Mouse (Mus musculus): ENCODE measurements at regions not wholly inside any gene's neighbourhood (a gene's known extent, or its start where the extent isn't known, plus 50 kb on each side); places are given as distances from the start of the nearest gene placed in this dataset.

DNA sequence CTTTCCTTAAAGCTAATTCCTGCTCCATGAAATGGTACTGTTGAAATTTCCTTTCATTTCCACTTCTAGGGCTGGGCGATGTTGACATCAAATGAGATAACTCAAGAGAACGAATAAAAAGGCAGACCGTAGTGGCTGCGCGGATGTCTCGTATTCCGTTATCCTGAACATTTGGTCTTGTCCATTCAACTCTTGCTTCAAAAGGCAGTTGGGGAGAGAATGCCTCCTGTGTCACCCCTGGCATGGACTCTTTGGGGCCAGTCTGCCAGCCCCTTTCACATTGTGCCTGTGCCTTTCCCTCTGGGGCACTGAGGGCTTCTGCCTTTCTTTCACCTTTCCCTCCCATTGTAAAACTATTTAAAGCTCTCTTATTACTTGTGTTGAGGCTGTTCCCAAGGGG is 152.0 kb upstream of the Lrfn2 start:
- no peaks in the 10 kb centered on the region for H3K79me2 ChIP-seq (ENCODE audit: control insufficient read depth, insufficient read depth)
- H3K36me3 ChIP-seq (ENCODE audit: control insufficient read depth, insufficient read depth): no peaks in the 10 kb centered on the region
- no peaks in the 10 kb centered on the region for H3K27me3 ChIP-seq (ENCODE audit: control insufficient read depth, insufficient read depth, insufficient read length)
- no peak overlapping the region for H3ac ChIP-seq (ENCODE audit: control insufficient read depth, insufficient read length)
- TF ChIP-seq POLR2A (IDR thresholded peaks at IDR 0.05; ENCODE audit: insufficient read length, low read depth) (no peak), TCF12 (IDR thresholded peaks at IDR 0.05; ENCODE audit: insufficient read depth, poor library complexity, severe bottlenecking) (no peak), CEBPB (IDR thresholded peaks at IDR 0.05; ENCODE audit: insufficient read depth, poor library complexity, severe bottlenecking) (no peak), REST (IDR thresholded peaks at IDR 0.05; ENCODE audit: insufficient read depth, insufficient read length) (no peak), USF1 (IDR thresholded peaks at IDR 0.05; ENCODE audit: low read depth) (no peak), E2F4 (IDR thresholded peaks at IDR 0.05; ENCODE audit: insufficient read depth) (no peak), MAX (IDR thresholded peaks at IDR 0.05; ENCODE audit: low read depth) (no peak), TCF3 (IDR thresholded peaks at IDR 0.05; ENCODE audit: insufficient read length, low read depth) (no peak), MYOD1 (IDR thresholded peaks at IDR 0.05; ENCODE audit: control insufficient read depth in 1 of 3, insufficient read length in 2 of 3, low read depth in 2 of 3) (no peak), MYOG (IDR thresholded peaks at IDR 0.05; ENCODE audit: control insufficient read depth in 1 of 3, insufficient read depth in 1 of 3, insufficient read length in 2 of 3, low read depth in 2 of 3) (no peak), SRF (IDR thresholded peaks at IDR 0.05; ENCODE audit: control insufficient read depth, insufficient read length, low read depth) (no peak), POLR2AphosphoS2 (IDR thresholded peaks at IDR 0.05; ENCODE audit: insufficient read length, low read depth) (no peak)
- no peak overlapping the region for H3K4me3 ChIP-seq
- H3K4me2 ChIP-seq (ENCODE audit: low read depth): no peak overlapping the region

DNA sequence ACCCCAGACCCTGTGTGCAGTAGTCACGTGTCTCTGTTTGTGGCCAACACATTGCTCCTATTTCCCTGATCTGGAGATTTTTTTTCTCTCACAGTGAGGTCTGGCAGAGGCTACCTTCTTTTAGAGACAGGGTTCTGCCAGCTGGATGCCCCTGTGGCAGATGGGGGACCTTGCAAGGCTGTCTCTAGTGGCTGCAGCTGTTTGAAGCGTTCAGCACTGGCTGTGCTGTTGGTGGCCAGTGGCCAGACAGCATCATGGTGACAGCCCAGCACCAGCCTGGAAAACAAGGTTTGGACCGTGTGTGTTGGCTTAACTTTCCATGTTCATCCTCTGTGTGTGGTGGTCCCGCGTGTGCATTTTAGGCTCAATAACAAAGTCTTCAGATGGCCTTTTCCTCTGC is 147.8 kb upstream of the Lrfn2 start:
- TF ChIP-seq MAX (IDR thresholded peaks at IDR 0.05; ENCODE audit: low read depth) (no peak), MYOG (IDR thresholded peaks at IDR 0.05; ENCODE audit: control insufficient read depth in 1 of 3, insufficient read depth in 1 of 3, insufficient read length in 2 of 3, low read depth in 2 of 3) (no peak), POLR2A (IDR thresholded peaks at IDR 0.05; ENCODE audit: insufficient read length, low read depth) (no peak)
- no peaks in the 10 kb centered on the region for H3K79me2 ChIP-seq (ENCODE audit: control insufficient read depth, insufficient read depth)
- H3K4me2 ChIP-seq (ENCODE audit: low read depth): no peak overlapping the region
- H3K4me3 ChIP-seq: no peak overlapping the region
- no peak overlapping the region for H3ac ChIP-seq (ENCODE audit: control insufficient read depth, insufficient read length)
- no peaks in the 10 kb centered on the region for H3K36me3 ChIP-seq (ENCODE audit: control insufficient read depth, insufficient read depth)
- no peaks in the 10 kb centered on the region for H3K27me3 ChIP-seq (ENCODE audit: control insufficient read depth, insufficient read depth, insufficient read length)

DNA sequence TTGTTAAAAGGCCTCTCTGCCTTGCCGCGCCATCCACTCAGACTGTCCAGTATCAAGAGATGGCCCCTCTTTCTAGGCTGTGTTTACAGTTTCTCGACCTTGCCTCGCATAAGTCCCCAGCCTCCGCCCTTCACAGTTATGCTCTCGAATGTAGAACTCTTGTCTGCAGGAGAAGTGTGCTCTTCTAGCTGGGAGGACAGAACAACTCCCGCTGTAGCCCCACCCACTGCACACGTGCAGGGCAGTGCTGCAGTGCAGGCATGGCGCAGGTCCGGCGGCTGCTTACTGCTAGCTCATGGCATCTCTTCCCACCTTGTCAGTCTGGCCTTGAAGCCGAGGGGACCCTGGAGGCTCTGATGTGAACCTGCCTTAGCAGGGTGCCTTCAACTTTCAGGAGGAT is 145.7 kb upstream of the Lrfn2 start:
- H3K27me3 ChIP-seq (ENCODE audit: control insufficient read depth, insufficient read depth, insufficient read length): no peaks in the 10 kb centered on the region
- H3K4me2 ChIP-seq (ENCODE audit: low read depth): no peak overlapping the region
- H3K36me3 ChIP-seq (ENCODE audit: control insufficient read depth, insufficient read depth): no peaks in the 10 kb centered on the region
- H3K79me2 ChIP-seq (ENCODE audit: control insufficient read depth, insufficient read depth): no peaks in the 10 kb centered on the region
- H3ac ChIP-seq (ENCODE audit: control insufficient read depth, insufficient read length): no peak overlapping the region
- TF ChIP-seq POLR2AphosphoS2 (IDR thresholded peaks at IDR 0.05; ENCODE audit: insufficient read length, low read depth): no peak
- TF ChIP-seq POLR2A (IDR thresholded peaks at IDR 0.05; ENCODE audit: insufficient read length, low read depth): no peak
- no peak for TF ChIP-seq MYOD1 (IDR thresholded peaks at IDR 0.05; ENCODE audit: control insufficient read depth in 1 of 3, insufficient read length in 2 of 3, low read depth in 2 of 3)
- no peak for TF ChIP-seq TCF3 (IDR thresholded peaks at IDR 0.05; ENCODE audit: insufficient read length, low read depth)
- no peak overlapping the region for H3K4me3 ChIP-seq

DNA sequence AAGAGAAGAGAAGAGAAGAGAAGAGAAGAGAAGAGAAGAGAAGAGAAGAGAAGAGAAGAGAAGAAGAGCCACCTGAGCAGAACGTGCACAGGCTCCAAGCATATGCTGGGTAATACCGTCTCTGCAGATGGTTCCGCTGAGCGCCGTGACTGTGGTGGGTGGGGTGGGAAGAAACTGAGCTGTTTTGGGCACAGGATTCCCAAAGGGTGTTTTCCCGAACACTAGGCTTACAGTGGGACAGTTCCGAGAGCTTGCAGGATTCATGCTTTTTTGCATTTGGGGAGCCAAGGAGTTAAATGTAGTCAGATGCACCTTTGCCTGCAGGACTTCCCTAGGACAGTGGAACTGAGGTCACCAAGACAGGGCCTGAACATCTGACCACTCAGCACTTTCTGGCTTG is 142.3 kb upstream of the Lrfn2 start:
- Histone ChIP-seq H3K36me3 (ENCODE audit: control insufficient read depth, insufficient read depth) (no peaks in the 10 kb centered on the region), H3K79me2 (ENCODE audit: control insufficient read depth, insufficient read depth) (no peaks in the 10 kb centered on the region), H3K27me3 (ENCODE audit: control insufficient read depth, insufficient read depth, insufficient read length) (no peaks in the 10 kb centered on the region), H3K4me2 (ENCODE audit: low read depth) (no peak overlapping the region), H3K4me3 (no peak overlapping the region), H3ac (ENCODE audit: control insufficient read depth, insufficient read length) (no peak overlapping the region)
- TF ChIP-seq USF1 (IDR thresholded peaks at IDR 0.05; ENCODE audit: low read depth) (no peak), POLR2A (IDR thresholded peaks at IDR 0.05; ENCODE audit: insufficient read length, low read depth) (no peak), CEBPB (IDR thresholded peaks at IDR 0.05; ENCODE audit: insufficient read depth, poor library complexity, severe bottlenecking) (no peak), POLR2AphosphoS2 (IDR thresholded peaks at IDR 0.05; ENCODE audit: insufficient read length, low read depth) (no peak), E2F4 (IDR thresholded peaks at IDR 0.05; ENCODE audit: insufficient read depth) (no peak), MAX (IDR thresholded peaks at IDR 0.05; ENCODE audit: low read depth) (no peak), MYOG (IDR thresholded peaks at IDR 0.05; ENCODE audit: control insufficient read depth in 1 of 3, insufficient read depth in 1 of 3, insufficient read length in 2 of 3, low read depth in 2 of 3) (no peak), TCF12 (IDR thresholded peaks at IDR 0.05; ENCODE audit: insufficient read depth, poor library complexity, severe bottlenecking) (no peak)

DNA sequence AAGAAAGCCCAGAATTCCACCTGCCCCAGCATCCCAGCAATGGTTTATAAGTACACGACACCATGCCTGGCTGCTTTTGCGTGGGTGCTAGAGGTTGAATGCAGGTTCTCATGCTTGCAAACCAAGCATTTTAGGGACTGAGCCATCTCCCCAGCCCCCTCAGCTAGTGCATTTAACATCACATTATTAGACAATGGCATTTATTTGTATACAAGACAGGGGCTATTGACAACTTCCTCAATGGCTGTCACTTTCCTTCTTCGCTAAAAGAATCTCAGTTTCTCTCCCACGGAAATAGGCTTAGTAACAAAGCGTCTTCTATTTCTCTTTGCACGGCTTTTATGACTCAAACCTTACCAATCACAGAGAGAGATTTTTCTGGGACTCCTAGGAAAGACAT is 141.7 kb upstream of the Lrfn2 start:
- no peak overlapping the region for H3ac ChIP-seq (ENCODE audit: control insufficient read depth, insufficient read length)
- H3K4me3 ChIP-seq: no peak overlapping the region
- H3K4me2 ChIP-seq (ENCODE audit: low read depth): no peak overlapping the region
- no peaks in the 10 kb centered on the region for H3K79me2 ChIP-seq (ENCODE audit: control insufficient read depth, insufficient read depth)
- H3K36me3 ChIP-seq (ENCODE audit: control insufficient read depth, insufficient read depth): no peaks in the 10 kb centered on the region
- no peak for TF ChIP-seq POLR2A (IDR thresholded peaks at IDR 0.05; ENCODE audit: insufficient read length, low read depth)
- no peak for TF ChIP-seq MAX (IDR thresholded peaks at IDR 0.05; ENCODE audit: low read depth)
- no peak for TF ChIP-seq MYOG (IDR thresholded peaks at IDR 0.05; ENCODE audit: control insufficient read depth in 1 of 3, insufficient read depth in 1 of 3, insufficient read length in 2 of 3, low read depth in 2 of 3)
- TF ChIP-seq POLR2AphosphoS2 (IDR thresholded peaks at IDR 0.05; ENCODE audit: insufficient read length, low read depth): no peak
- no peak for TF ChIP-seq E2F4 (IDR thresholded peaks at IDR 0.05; ENCODE audit: insufficient read depth)
- no peak for TF ChIP-seq USF1 (IDR thresholded peaks at IDR 0.05; ENCODE audit: low read depth)
- no peak for TF ChIP-seq CEBPB (IDR thresholded peaks at IDR 0.05; ENCODE audit: insufficient read depth, poor library complexity, severe bottlenecking)
- TF ChIP-seq TCF12 (IDR thresholded peaks at IDR 0.05; ENCODE audit: insufficient read depth, poor library complexity, severe bottlenecking): no peak
- TF ChIP-seq SRF (IDR thresholded peaks at IDR 0.05; ENCODE audit: control insufficient read depth, insufficient read length, low read depth): no peak
- TF ChIP-seq REST (IDR thresholded peaks at IDR 0.05; ENCODE audit: insufficient read depth, insufficient read length): no peak
- no peak for TF ChIP-seq MYOD1 (IDR thresholded peaks at IDR 0.05; ENCODE audit: control insufficient read depth in 1 of 3, insufficient read length in 2 of 3, low read depth in 2 of 3)
- no peak for TF ChIP-seq TCF3 (IDR thresholded peaks at IDR 0.05; ENCODE audit: insufficient read length, low read depth)
- H3K27me3 ChIP-seq (ENCODE audit: control insufficient read depth, insufficient read depth, insufficient read length): no peaks in the 10 kb centered on the region
